Mouse (Mus musculus) neural tube, embryonic 13.5 days (tissue): ENCODE results near the gene Cryz. TPM values are rescaled to one million over a fixed set of nuclear protein-coding genes. Genes with fewer than 3 reads are reported as not detected.

ENCODE experiments used
- ATAC-seq: fragments of 200-750 bp; cut with Nextera tagmentation; 2 replicates; pipeline ENCODE4 v1.8.0; 2017; ENCODE audit warnings: low read depth, mild to moderate bottlenecking, moderate TSS enrichment, moderate library complexity
- H3K27ac ChIP-seq: fragments of 300-500 bp; sonication (generic); replicated peaks from 2 replicates; pipeline ENCODE4 v1.5.1; 2015; ENCODE audit warnings: moderate library complexity, mild to moderate bottlenecking, inconsistent platforms
- H3K27me3 ChIP-seq: fragments of 300-500 bp; sonication (generic); 2 replicates; pipeline ENCODE4 v1.6.1; 2015; ENCODE audit warnings: mild to moderate bottlenecking, inconsistent platforms
- H3K36me3 ChIP-seq: fragments of 300-500 bp; sonication (generic); 2 replicates; pipeline ENCODE4 v1.6.1; 2015; ENCODE audit warnings: mild to moderate bottlenecking, inconsistent platforms
- H3K4me1 ChIP-seq: fragments of 300-500 bp; sonication (generic); replicated peaks from 2 replicates; pipeline ENCODE4 v1.6.1; 2015; ENCODE audit warnings: inconsistent platforms
- H3K4me2 ChIP-seq: fragments of 300-500 bp; sonication (generic); 2 replicates; pipeline ENCODE4 v1.6.1; 2015; ENCODE audit warnings: inconsistent platforms, mild to moderate bottlenecking, moderate library complexity
- H3K4me3 ChIP-seq: fragments of 300-500 bp; sonication (generic); 2 replicates; pipeline ENCODE4 v1.5.1; 2015; ENCODE audit warnings: mild to moderate bottlenecking, inconsistent platforms
- H3K9ac ChIP-seq: fragments of 300-500 bp; sonication (generic); 2 replicates; pipeline ENCODE4 v1.6.1; 2015; ENCODE audit warnings: moderate library complexity, mild to moderate bottlenecking, inconsistent platforms
- H3K9me3 ChIP-seq: fragments of 300-500 bp; sonication (generic); 2 replicates; pipeline ENCODE4 v1.6.1; 2016; ENCODE audit warnings: inconsistent platforms
- WGBS: fragments of 180-500 bp; shearing (Covaris S2); methylation state at CpG from one replicate; pipeline ENCODE4 v1.1.7; 2015; 5-methylcytosine and 5-hydroxymethylcytosine counted together
- polyA plus RNA-seq: library from polyadenylated mRNA; unstranded; fragments of >200 nt; fragmentation: Nextera tagmentation; extraction: Ambion mirVana; gene quantifications from 2 replicates; pipeline ENCODE4 v1.2.1, GENCODE M21; 2015

Cryz gene
- polyA plus RNA-seq, 1 experiment from 2014 or later = 9.7 TPM

DNA sequence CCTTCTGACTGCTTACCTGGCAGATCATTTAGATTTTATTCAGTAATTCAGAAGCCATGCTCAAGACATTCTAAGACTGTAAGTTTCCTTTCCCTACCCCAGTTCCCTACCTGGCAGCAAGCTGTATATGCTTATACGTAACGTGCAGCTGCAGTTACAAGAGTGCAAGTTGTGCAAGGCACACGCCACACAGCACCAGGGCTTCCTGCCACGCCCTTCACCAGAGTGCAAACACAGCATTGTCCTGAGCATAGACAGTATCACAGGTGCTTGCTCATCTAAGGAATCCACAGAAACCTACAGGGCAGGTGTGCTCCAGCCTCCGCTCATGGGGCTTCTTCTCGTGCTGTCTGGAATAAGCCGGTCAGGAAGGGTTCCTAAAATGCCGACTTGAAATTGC lies 18.6 kb upstream of the Cryz start:
- Histone ChIP-seq H3K27ac (no peak overlapping the region), H3K36me3 (peaks cover 28% of the 10 kb centered on the region), H3K27me3 (no peaks in the 10 kb centered on the region), H3K9ac (no peak overlapping the region), H3K4me3 (no peak overlapping the region), H3K9me3 (no peaks in the 10 kb centered on the region), H3K4me1 (no peaks in the 10 kb centered on the region), H3K4me2 (no peak overlapping the region)
- no peak for ATAC-seq
- 95% methylated on average over 8 of the region's 8 CpGs for WGBS

DNA sequence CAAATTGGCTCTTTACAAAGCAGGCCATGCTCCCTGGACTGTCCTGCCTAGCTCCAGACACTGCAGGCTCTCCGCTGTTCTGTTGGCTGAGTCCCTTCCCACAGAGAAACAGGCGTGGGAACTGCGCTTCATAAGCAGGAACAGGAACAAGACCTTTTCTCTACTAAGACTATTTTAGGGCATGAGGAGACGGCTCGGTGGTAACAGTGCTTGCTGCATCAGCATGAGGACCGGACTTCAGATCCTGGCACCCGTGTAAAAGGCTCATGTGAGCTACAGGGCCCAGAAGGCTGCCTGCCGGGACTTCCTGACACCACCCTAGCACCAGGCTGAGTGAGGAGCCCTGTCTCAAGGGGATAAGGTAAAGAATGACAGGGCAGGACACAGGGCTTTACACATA lies 12.2 kb upstream of the Cryz start:
- Histone ChIP-seq H3K4me2 (no peak overlapping the region), H3K9me3 (no peaks in the 10 kb centered on the region), H3K36me3 (peaks cover 57% of the 10 kb centered on the region), H3K4me3 (no peak overlapping the region), H3K27ac (no peak overlapping the region), H3K27me3 (no peaks in the 10 kb centered on the region), H3K4me1 (no peaks in the 10 kb centered on the region), H3K9ac (no peak overlapping the region)
- 92% methylated on average over 8 of the region's 8 CpGs for WGBS
- ATAC-seq = no peak

DNA sequence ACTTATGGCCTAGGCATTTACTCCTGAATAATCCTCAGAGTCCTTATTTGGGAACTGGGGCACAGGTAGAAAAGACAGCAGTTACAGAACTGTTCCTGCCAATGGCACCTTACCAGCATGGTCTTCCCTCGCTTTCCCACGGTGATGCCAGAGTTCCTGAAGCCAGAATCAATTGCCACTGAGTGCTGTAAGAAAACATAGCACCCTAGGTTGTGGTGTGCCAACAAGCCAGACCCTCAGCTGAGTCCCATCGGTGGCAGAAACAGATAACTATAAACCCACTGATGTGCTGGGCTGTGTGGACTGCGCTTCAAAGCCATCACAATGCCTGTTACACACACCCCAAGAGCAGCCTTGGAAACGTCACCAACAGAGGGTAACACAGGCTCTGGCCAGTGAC lies 5.5 kb upstream of the Cryz start:
- H3K4me1 ChIP-seq = peaks cover under 1% of the 10 kb centered on the region; the same call in 1 of the 2 replicates
- H3K27me3 ChIP-seq = no peaks in the 10 kb centered on the region
- no peak overlapping the region for H3K4me2 ChIP-seq
- H3K36me3 ChIP-seq = peaks cover 74% of the 10 kb centered on the region
- WGBS = 95% methylated on average over 5 of the region's 5 CpGs
- no peak overlapping the region for H3K27ac ChIP-seq
- H3K4me3 ChIP-seq = no peak overlapping the region
- no peak overlapping the region for H3K9ac ChIP-seq
- ATAC-seq = no peak
- no peaks in the 10 kb centered on the region for H3K9me3 ChIP-seq

DNA sequence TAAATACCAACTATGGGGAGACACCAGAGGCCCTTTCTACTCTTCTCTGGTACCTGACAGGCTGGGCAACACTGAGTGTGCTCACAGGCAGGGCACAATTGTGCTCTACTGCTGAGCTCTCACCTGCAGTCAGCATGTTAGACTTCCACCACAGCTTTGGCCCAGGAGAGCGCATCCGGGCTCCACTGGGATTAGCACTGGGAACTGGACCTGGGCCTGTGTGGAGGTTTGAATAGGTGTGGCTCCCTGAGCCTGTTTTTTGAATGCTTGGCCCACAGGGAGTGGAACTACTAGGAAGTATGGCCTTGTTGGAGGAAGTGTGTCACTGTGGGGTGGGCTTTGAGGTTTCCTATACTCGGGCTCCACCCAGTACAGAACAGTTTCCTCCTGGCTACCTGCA lies 4.9 kb upstream of the Cryz start:
- H3K4me2 ChIP-seq = no peak overlapping the region
- H3K27me3 ChIP-seq = no peaks in the 10 kb centered on the region
- H3K4me1 ChIP-seq = peaks cover 4% of the 10 kb centered on the region
- H3K9ac ChIP-seq = no peak overlapping the region
- H3K9me3 ChIP-seq = no peaks in the 10 kb centered on the region
- WGBS = 95% methylated on average over 3 of the region's 3 CpGs
- H3K4me3 ChIP-seq = no peak overlapping the region
- no peak overlapping the region for H3K27ac ChIP-seq
- peaks cover 68% of the 10 kb centered on the region for H3K36me3 ChIP-seq
- no peak for ATAC-seq

DNA sequence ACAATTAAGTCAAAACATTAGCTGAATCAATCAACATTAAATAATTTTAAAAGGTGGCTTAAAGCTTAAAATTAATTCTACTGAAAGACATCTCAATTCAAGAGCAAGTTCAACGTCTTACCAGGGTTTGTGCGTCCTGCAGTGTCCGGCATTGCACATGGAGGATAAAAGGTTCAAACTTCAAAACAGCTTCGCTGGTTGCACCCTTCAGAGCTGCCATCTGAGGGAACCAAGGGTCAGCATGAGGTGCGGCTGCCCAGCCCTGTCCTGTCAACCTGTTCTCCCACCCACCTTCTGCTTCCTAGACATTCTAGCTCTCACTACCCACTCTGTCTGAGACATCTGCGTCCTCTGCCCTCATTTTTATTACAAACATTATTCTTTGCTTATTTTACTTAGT lies 2.9 kb upstream of the Cryz start:
- H3K4me1 ChIP-seq = peaks cover 13% of the 10 kb centered on the region
- no peak overlapping the region for H3K9ac ChIP-seq
- 87% methylated on average over 6 of the region's 6 CpGs for WGBS
- peaks cover 49% of the 10 kb centered on the region for H3K36me3 ChIP-seq
- no peak overlapping the region for H3K4me2 ChIP-seq
- no peaks in the 10 kb centered on the region for H3K9me3 ChIP-seq
- no peaks in the 10 kb centered on the region for H3K27me3 ChIP-seq
- no peak for ATAC-seq
- no peak overlapping the region for H3K27ac ChIP-seq
- no peak overlapping the region for H3K4me3 ChIP-seq

- Histone ChIP-seq H3K27ac (no peak overlapping the region), H3K36me3 (peaks cover 49% of the 10 kb centered on the region), H3K4me2 (no peak overlapping the region), H3K27me3 (no peaks in the 10 kb centered on the region), H3K9me3 (no peaks in the 10 kb centered on the region), H3K9ac (no peak overlapping the region), H3K4me1 (peaks cover 13% of the 10 kb centered on the region), H3K4me3 (no peak overlapping the region)
- 93% methylated on average over 6 of the region's 6 CpGs for WGBS
- ATAC-seq = no peak
Observed at GRCm38 (mm10) chr3:154594156-154594555, 2.4 kb upstream of the Cryz start.

- H3K27ac ChIP-seq = peak within 1 kb of the TSS; percentile 92
- H3K4me2 ChIP-seq = peak within 1 kb of the TSS; percentile 65
- peak; percentile 97 for ATAC-seq
- H3K36me3 ChIP-seq = peaks cover 23% of the 10 kb centered on the region
- no peaks in the 10 kb centered on the region for H3K27me3 ChIP-seq
- peak within 1 kb of the TSS; percentile 80 for H3K9ac ChIP-seq
- peaks cover 13% of the 10 kb centered on the region for H3K4me1 ChIP-seq
- under 1% methylated on average over 38 of the region's 38 CpGs for whole genome bisulfite sequencing
- H3K4me3 ChIP-seq = peak within 1 kb of the TSS; percentile 72
- no peaks in the 10 kb centered on the region for H3K9me3 ChIP-seq
Observed at GRCm38 (mm10) chr3:154596934-154597554, 533 bp downstream of the Cryz start, which contains the start of gene Tyw3. Tyw3 (minus strand) TSS chr3:154597104.

- H3K4me2 ChIP-seq = peak overlapping the region; percentile 65
- H3K4me1 ChIP-seq = peaks cover 13% of the 10 kb centered on the region
- H3K9ac ChIP-seq = peak overlapping the region; percentile 80
- WGBS = 38% methylated on average over 7 of the region's 7 CpGs
- H3K27me3 ChIP-seq = no peaks in the 10 kb centered on the region
- H3K36me3 ChIP-seq = peaks cover 18% of the 10 kb centered on the region
- H3K9me3 ChIP-seq = no peaks in the 10 kb centered on the region
- no peak for ATAC-seq
- H3K27ac ChIP-seq = no peak overlapping the region
- H3K4me3 ChIP-seq = peak overlapping the region; percentile 72
Observed at GRCm38 (mm10) chr3:154597561-154597960, 1.1 kb downstream of the Cryz start.

- Histone ChIP-seq H3K27ac (no peak overlapping the region), H3K36me3 (no peaks in the 10 kb centered on the region), H3K9me3 (no peaks in the 10 kb centered on the region), H3K4me3 (no peak overlapping the region), H3K27me3 (no peaks in the 10 kb centered on the region), H3K9ac (no peak overlapping the region), H3K4me1 (peaks cover 9% of the 10 kb centered on the region; the same call in 1 of the 2 replicates), H3K4me2 (no peak overlapping the region)
- no peak for ATAC-seq
Observed at GRCm38 (mm10) chr3:154602141-154602540, 5.6 kb downstream of the Cryz start.

DNA sequence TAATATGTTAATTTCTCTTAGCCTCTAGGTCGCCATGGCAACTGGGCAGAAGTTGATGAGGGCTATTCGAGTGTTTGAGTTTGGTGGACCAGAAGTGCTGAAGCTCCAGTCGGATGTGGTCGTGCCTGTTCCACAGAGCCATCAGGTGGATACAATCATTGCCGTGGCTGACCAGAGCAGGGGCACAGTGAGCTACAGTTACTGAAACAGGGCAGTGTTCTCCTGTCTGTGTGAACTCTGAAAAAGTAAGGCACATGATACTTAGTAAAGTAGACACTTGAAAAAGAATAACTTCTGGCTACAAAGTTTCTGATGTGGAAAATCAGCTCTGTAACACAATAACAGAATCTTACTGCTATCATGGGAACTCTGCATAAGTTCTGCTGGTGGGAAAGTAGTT lies 8.4 kb downstream of the Cryz start:
- 68% methylated on average over 5 of the region's 5 CpGs for WGBS
- Histone ChIP-seq H3K4me3 (no peak overlapping the region), H3K4me2 (no peak overlapping the region), H3K36me3 (no peaks in the 10 kb centered on the region), H3K9me3 (no peaks in the 10 kb centered on the region), H3K4me1 (no peaks in the 10 kb centered on the region), H3K27me3 (no peaks in the 10 kb centered on the region), H3K27ac (no peak overlapping the region), H3K9ac (no peak overlapping the region)
- ATAC-seq = no peak

GRCm38 (mm10) chr3:154607896-154608295 lies 11.4 kb downstream of the Cryz start:
- ATAC-seq = no peak

DNA sequence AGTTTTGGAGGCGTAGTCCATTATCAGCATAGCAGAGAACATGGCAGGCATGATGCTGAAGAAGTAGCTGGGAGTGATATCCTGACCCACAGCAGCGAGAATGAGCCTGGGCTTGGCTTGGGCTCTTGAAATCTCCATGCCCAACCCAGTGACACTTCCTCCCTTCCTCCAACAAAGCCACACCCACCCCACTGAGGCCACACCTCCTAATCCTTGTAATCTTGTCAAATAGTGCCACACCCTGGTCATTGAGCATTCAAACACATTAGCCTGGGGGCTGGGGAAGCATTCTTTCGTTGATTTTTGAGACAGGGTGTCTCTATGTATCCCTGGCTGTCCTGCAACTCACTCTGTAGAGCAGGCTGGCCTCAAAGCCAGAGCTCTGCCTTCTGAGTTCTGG lies 15.4 kb downstream of the Cryz start:
- no peak overlapping the region for H3K4me2 ChIP-seq
- WGBS = 81% methylated on average over 3 of the region's 3 CpGs
- no peak for ATAC-seq

More at GRCm38 (mm10) chr3:154607896-154608295, 11.4 kb downstream of the Cryz start:
- WGBS = 72% methylated on average over 1 of the region's 1 CpGs
- Histone ChIP-seq H3K27ac (no peak overlapping the region), H3K4me2 (no peak overlapping the region), H3K9ac (no peak overlapping the region), H3K36me3 (no peaks in the 10 kb centered on the region), H3K4me1 (no peaks in the 10 kb centered on the region), H3K4me3 (no peak overlapping the region), H3K27me3 (no peaks in the 10 kb centered on the region), H3K9me3 (no peaks in the 10 kb centered on the region)

DNA sequence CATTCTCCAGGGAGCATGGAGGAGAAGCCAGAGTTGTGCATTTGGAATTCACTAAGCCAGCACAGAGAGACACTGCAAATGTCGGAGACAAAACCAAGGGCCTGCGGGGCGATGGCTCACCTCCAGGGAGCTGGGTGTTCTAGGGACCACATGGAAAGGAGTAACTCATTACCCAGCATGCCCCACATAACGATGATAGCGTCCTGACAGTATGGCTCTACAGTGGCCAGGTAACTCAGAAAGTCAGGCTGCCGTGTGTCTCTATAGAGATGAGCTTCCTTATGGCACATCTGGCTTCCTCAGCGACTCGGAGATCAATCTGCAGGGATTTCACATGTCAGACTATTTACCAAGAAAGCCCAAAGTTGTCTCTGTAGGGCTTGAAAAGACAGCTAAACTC lies 18.3 kb downstream of the Cryz start:
- ATAC-seq = no peak

More for the DNA sequence above, 15.4 kb downstream of the Cryz start:
- no peaks in the 10 kb centered on the region for H3K27me3 ChIP-seq
- no peak overlapping the region for H3K27ac ChIP-seq
- H3K4me3 ChIP-seq = no peak overlapping the region
- H3K4me1 ChIP-seq = no peaks in the 10 kb centered on the region
- H3K9ac ChIP-seq = no peak overlapping the region
- no peaks in the 10 kb centered on the region for H3K9me3 ChIP-seq
- no peaks in the 10 kb centered on the region; the same call in 1 of the 2 replicates for H3K36me3 ChIP-seq

More for the DNA sequence above, 18.3 kb downstream of the Cryz start:
- H3K4me3 ChIP-seq = no peak overlapping the region
- H3K27ac ChIP-seq = no peak overlapping the region
- H3K27me3 ChIP-seq = no peaks in the 10 kb centered on the region
- no peak overlapping the region for H3K4me2 ChIP-seq
- H3K9me3 ChIP-seq = no peaks in the 10 kb centered on the region
- no peaks in the 10 kb centered on the region for H3K4me1 ChIP-seq
- H3K36me3 ChIP-seq = no peaks in the 10 kb centered on the region; the same call in 1 of the 2 replicates
- 97% methylated on average over 8 of the region's 8 CpGs for WGBS
- no peak overlapping the region for H3K9ac ChIP-seq
